Mouse (Mus musculus): ENCODE results near the gene Msmo1.

DNA sequence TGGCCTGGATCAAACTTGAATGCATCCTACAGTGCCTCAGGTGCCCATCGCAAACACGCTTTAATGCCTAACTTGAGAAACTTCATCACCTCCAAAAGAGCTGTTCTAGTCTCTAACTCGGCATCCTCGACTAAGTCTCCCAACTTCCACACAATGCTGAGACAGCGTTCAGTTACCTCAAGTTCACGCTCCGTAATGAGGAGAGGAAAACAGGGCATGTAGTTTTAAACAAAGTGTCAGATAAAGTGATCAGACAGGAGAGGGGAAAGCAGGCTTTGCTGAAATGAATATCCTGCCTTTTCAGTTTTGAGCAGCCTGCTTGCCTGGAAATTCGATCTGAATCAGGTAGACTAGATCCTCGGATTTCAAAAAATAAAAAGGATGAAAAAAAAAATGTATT lies 996 bp downstream of the Msmo1 start:
- TF ChIP-seq CTCF (IDR thresholded peaks at IDR 0.05; ENCODE audit: borderline replicate concordance, insufficient read depth, low read length) (no peak), POLR2A (IDR thresholded peaks at IDR 0.05; ENCODE audit: low read depth, low read length) (peak; percentile 30; the same call in 1 of the 2 replicates)
